Mouse (Mus musculus) heart, postnatal 10 days (tissue): Measurements from ENCODE around the gene Slc12a5. TPM values are rescaled to one million over a fixed set of nuclear protein-coding genes. Genes with fewer than 3 reads are reported as not detected.

Source experiments
- DNase-seq, 2 experiments: peaks; one replicate each; pipeline ENCODE4 v3.0.0; 2021
- intact Hi-C: fragments of 180-260 bp; cut with DNase I; formaldehyde crosslinking; loops from one replicate; pipeline ENCODE4 v1.15.1; 2025
- total RNA-seq, 2 experiments: library from RNA; stranded (reverse); gene quantifications; 2 replicates each; pipeline ENCODE4 v1.2.3; 2021

Gene Slc12a5
- total RNA-seq, 2 experiments from 2014 or later, result 0.72 to 0.79 TPM

DNA sequence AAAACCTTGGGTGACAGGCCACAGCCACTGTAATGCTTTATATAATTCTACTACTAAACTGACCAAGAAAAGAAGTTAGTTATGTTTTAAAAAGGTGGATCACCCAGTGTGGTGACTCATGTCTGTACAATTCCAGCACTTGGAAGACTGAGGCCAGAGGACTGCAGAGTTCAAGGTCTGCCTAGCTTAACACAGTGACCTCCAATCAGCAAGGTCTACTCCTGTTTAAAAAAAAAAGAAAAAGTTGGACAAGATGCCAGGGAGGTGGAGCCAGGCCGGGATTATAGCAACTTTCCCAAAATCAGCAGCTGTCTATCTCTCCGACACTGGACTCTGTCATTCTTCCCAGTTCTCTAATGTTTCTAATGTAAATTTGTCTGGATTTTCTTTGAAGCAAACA, 49.0 kb downstream of the Slc12a5 start:
- DNase-seq, result no peak
- intact Hi-C loops, result no loop called here

DNA sequence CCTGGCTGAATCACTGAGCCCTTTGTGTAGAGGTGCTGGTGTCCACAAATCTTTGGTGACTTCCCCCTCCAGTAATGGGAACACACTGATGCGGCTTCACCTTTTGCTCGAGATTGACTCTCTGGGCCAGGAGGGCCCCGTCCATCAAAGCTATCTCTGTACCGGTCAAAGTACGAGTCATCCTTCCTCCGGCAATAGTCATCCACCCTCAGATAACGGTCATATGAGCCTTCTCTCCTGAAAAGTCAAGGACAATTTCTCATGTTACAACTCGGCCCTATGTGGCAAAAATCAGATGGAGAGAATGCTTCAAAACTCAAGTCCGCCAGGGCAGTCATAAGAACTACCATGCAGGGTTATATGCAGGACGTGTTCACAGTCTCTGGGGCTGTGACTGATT, 49.7 kb downstream of the Slc12a5 start:
- intact Hi-C loops, result no loop called here
- DNase-seq, result no peak

DNA sequence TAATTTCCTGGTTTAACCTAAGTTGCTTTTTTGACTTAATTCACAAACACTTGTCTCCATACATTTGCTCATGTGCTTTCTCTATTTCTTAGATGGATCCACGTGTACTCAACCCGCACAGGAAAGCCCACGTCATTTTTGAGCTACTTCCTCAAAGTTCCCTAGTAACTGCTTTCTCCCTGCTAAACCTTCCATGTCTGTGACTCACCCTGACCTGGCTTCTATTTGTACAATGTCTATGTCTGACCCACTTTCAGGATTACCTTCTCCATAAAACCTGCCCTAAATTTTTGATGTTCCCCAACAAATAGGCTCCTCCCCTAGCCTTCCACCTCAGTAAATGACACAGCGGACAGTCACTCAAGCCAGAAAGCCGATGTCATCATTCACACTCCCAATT, 54.3 kb downstream of the Slc12a5 start:
- intact Hi-C loops, result no loop called here
- no peak for DNase-seq

DNA sequence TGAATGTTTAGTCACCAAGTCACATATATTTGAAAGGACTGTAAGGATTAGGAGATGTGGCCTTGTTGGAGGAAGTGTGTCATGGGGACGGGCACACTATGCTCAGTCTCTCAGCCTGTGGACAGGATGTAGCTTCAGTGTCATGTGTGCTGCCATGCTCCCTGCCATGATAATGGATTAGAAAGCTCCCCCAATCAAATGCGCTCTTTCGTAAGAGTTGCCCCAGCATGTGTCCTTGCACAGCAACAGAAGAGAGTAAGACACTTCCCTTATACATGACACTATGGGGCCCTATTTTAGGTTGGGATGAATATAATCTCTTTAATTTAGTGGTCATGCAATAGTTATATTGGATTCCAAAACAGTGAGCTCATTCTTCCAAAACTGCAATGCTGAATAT, 59.9 kb downstream of the Slc12a5 start:
- DNase-seq, result no peak
- intact Hi-C loops, result no loop called here

DNA sequence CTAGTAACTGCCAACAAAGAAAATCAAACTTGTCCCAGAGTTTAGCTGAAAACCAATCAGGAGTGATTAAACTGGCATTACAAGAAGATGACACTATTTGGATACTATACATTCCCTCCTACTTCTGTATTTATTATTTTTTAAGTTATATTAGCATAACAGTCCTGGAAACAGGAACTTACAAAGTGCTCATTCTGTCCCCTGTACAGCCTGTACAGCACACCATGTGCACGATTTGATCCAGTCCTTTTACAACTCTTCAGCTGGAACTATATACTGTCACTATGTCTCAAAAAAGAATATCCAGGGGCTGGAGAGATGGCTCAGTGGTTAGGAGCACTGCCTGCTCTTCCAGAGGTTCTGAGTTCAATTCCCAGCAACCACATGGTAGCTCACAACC, 66.6 kb downstream of the Slc12a5 start:
- intact Hi-C loops, result no loop called here
- DNase-seq, result no peak

DNA sequence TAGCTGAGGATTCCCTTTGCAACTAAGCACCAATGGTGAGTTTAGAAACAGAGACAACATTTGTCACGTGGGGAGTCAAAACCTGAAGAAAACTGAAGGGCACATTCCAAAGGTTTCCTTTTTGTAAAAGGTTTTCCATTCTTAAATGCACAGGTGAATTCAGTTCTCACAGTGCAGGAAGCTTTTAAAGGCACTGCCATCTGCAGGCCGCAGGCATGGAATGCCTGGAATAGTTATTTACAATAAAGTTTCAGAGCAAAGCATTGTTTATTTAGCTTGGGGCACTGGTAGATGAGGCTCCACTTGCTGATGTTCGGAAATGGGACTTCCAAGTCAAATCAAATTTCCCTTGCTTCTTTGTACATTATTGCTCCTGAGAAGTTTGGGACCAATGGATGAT, 71.9 kb downstream of the Slc12a5 start:
- peak in 1 of 2 experiments; percentile 20 for DNase-seq
- intact Hi-C loops, result loop anchor here (2.0 to 5.0 kb wide), 3 partner anchors 70 to 210 kb away; partner anchors contain the start of gene Zswim1

DNA sequence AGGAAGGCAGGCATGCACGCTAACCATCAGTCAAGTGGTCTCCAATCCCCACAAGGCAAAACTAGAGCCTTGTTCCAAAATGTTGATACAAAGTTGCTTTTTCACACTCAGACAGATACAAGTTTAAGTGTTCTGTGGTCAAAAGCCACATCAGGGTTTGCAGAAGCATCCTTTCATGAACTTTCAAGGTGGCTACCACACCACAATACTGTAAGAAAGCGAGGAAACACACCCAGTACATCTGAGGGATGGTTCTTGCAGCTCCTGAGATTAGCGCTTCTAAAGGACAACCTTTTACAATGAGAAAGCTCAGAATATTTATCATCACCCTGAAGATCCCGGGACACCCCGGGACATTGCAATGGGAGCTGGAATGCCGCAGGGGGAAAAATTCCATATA, 72.7 kb downstream of the Slc12a5 start:
- intact Hi-C loops, result loop anchor here (2.0 to 5.0 kb wide), 3 partner anchors 71 to 211 kb away; partner anchors contain the start of gene Zswim1
- no peak for DNase-seq

DNA sequence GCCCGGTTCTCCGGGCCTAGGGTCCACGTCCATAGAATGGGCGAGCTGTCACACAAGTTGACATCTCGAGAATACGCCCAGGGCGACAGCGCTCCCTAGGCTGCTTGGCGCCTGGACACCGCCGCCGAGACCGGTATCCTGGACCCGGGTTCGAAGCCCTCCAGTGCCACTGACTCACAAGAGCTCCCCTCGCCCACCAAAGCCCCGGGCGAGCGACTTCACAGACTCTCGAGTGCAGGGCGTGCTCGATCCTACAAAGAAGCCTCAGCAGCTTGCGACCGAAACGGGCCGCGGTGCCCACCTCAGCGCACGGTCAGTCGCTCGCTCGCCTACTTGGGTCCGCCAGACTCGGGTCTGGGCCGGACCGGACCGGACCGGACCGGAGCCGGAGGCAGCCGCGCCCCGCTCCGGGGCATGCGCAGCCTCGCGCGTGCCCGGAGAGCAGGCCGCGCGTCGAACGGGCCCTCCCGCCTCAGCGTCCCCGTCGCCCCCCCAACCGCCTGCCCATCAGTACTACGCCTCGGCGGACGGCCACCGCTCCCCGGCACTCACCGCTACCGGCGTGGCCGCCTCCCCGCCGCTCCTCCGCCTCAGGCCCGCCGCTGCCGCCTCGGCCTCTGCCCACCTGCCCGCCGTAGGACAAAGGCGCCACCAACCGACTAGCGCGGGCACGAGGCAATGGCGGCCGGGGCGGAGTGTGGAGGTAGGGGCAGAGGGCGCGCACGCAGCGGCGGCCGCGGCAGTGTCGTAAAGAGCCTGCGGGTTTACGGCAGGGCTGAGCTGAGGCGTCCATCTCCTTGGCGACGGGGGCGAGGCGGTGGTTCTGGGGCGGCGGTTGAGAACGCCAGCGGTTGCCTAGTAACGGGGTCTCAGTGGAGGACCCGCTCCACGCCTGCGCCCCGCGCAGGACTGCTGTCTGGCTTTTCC, 73.8 kb downstream of the Slc12a5 start, which contains the start of gene Ncoa5:
Gene Ncoa5, minus strand, starts transcription at position 737 of the 927 bp plus-strand sequence.
- intact Hi-C loops, result loop anchor here (5.0 kb wide), 1 partner anchor 212 kb away; the partner anchor contains the start of gene Zswim1
- DNase-seq, result peak; percentile 98 to 99

DNA sequence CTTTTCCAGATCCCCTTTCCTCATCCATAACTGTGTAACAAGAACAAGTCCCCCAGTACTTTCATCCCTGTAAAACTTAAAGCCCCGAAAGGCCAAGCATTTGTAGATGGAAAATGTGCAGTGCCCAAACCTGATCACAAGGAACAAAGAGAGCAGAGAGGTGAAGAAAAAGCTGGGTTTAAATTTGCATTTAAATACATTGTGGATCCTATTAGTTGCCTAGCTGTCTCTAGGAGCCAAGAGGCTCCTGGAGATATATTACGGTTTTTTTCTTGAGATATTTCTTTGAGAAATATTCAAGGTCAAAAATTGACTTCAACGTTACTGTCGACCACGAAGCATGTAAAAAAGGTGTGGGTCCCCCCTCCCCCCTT, 74.4 kb downstream of the Slc12a5 start:
- intact Hi-C loops, result no loop called here
- DNase-seq, result no peak

DNA sequence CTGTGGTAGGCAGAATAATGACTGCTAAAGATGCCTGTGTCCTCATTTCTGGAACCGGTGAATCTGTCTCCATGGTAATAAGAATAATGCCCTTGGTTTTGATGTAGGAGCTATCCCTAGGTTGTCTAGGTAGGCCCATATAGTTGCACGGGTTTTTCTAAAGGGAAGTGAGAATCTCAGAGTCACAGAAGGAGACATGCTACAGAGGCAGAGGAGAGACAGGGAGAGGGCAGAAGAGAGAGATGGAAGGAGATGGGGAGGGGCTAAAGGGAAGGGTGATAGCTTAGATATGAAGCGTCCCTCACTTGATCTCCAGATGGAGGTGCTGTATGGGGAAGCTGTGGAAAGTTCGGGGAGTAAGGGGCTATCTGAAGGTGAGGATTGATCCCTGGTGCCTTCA, 76.8 kb downstream of the Slc12a5 start:
- intact Hi-C loops, result no loop called here
- no peak for DNase-seq

DNA sequence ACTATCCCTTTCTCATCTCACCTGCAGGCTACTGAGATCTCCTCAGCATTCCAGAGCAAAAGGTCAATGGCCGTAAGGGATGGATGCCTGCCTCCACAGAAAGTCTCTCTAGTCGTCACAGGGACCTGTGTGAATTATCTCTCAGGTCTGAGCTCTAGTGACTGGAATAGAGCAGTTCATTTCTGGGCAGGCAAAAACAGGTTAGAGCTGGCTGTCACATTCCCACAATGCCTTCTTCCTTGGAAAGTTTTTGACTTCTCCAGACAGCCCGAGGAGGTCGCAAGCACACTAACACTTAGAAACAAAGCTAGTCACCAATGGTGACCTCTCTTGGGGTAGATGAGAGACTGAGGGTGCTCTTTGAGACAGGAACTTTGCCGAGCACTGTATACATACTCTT, 81.5 kb downstream of the Slc12a5 start:
- intact Hi-C loops, result no loop called here

DNA sequence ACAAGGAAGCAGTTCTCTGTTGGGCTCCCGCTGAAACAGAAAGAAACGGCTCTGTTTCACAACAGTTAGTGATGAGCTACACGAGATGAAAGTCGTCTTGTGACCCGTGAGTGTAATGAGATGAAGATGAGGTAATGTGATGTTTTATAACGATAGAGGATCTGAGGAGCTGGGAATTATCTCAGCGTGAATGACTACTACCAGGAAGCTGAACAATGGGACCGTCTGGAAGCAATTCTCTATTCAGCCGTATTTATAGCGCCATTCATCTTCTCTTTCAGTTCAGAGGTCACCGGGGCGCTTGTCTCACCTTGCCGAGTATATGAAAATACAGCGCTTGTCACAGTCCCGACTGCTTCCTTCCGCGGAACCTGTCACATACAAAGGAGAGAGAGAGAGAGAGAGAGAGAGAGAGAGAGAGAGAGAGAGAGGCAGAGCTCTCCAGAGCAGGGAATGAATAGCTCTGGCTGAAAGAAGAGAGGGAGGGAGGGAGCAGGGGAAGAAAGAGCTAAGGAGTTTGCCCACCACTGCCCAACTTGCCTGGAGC, 82.6 kb downstream of the Slc12a5 start:
- intact Hi-C loops, result no loop called here
- DNase-seq, result no peak

More for the DNA sequence above, 81.5 kb downstream of the Slc12a5 start:
- DNase-seq, result no peak

DNA sequence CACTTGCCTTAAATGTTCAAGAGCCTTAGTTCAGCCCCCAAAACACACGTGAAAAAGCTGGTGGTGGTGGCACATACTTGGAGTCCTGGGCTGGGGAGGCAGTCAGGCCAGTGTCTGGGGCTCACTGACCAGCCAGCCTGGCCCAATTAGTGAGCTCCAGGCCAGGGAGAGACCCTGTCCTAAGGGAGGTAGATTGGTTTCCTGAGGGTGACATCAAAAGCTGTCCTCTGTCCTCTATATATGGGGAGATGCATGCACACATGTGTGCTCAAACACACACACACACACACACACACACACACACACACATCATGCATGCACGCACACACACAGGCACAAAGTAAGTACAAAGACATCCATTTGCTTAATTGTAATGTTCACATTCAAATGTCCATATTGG, 83.1 kb downstream of the Slc12a5 start:
- no peak for DNase-seq

DNA sequence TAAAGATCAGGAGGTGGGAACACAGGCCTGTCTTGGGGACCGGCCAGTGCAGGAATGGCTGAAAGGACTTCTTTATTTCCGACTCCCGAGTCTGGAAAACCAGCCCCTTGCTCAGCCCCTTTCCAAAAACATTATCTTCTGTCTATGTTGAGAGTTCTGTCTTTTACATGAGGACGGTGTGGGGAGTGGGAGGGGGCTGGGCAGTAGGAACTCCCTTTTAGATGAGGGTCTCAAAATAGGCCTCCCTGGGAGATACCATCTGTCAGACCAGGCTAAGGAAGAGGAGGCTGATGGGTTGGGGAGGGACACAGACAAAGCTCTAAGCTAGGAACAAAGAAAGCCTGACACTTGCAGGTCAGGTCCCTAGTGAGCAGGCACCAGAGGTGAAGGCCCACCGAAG, 88.4 kb downstream of the Slc12a5 start:
- intact Hi-C loops, result no loop called here
- DNase-seq, result no peak

More for the DNA sequence above, 83.1 kb downstream of the Slc12a5 start:
- intact Hi-C loops, result no loop called here

Other genes starting within 250 kb of the Slc12a5 start
- gene Spint5, start 245.5 kb upstream of the Slc12a5 start, total RNA-seq, result not detected
- gene Wfdc3, start 214.9 kb upstream of the Slc12a5 start, total RNA-seq, result under 1 TPM; 0.17 to 0.40 TPM
- gene Dnttip1, start 214.8 kb upstream of the Slc12a5 start, total RNA-seq, result 10 to 100 TPM; 35.8 to 38.5 TPM
- gene Ube2c, start 190.9 kb upstream of the Slc12a5 start, total RNA-seq, result 10 to 100 TPM; 31.7 to 32.5 TPM
- under 1 TPM in 1 of 2 experiments, not detected in 1; 0.52 TPM for gene Tnnc2, start 180.8 kb upstream of the Slc12a5 start, total RNA-seq
- gene Snx21, start 175.0 kb upstream of the Slc12a5 start, total RNA-seq, result 10 to 100 TPM; 25.9 to 26.3 TPM
- 10 to 100 TPM; 12.6 to 13.4 TPM for gene Acot8, start 155.9 kb upstream of the Slc12a5 start, total RNA-seq
- gene Zswim3, start 155.7 kb upstream of the Slc12a5 start, total RNA-seq, result 1 to 10 TPM; 2.1 to 2.9 TPM
- gene Zswim1, start 138.1 kb upstream of the Slc12a5 start, total RNA-seq, result 1 to 10 TPM; 5.2 to 5.3 TPM
- under 1 TPM; 0.55 to 0.69 TPM for gene Spata25, start 132.3 kb upstream of the Slc12a5 start, total RNA-seq
- gene Ctsa, start 127.9 kb upstream of the Slc12a5 start, total RNA-seq, result 100 to 1,000 TPM; 108 to 116 TPM
- gene Neurl2, start 127.3 kb upstream of the Slc12a5 start, total RNA-seq, result 10 to 100 TPM; 26.4 to 35.8 TPM
- 10 to 100 TPM; 39.1 to 40.9 TPM for gene Pltp, start 103.1 kb upstream of the Slc12a5 start, total RNA-seq
- gene Pcif1, start 81.5 kb upstream of the Slc12a5 start, total RNA-seq, result 10 to 100 TPM; 42.2 to 45.1 TPM
- 10 to 100 TPM; 11.5 to 12.2 TPM for gene Zfp335, start 49.0 kb upstream of the Slc12a5 start, total RNA-seq
- gene Mmp9, start 20.0 kb upstream of the Slc12a5 start, total RNA-seq, result under 1 TPM; 0.47 to 0.89 TPM
- 10 to 100 TPM; 24.6 to 26.1 TPM for gene Ncoa5, start 74.1 kb downstream of the Slc12a5 start, total RNA-seq
- gene Cd40, start 94.8 kb downstream of the Slc12a5 start, total RNA-seq, result 1 to 10 TPM; 5.3 to 6.5 TPM
- gene 1700025C18Rik, start 129.9 kb downstream of the Slc12a5 start, total RNA-seq, result not detected